Mouse (Mus musculus): ENCODE measurements around the gene H2-T23.

GRCm38 (mm10) chr17:35993675-35994074 is 39.0 kb downstream of the H2-T23 start:
- TF ChIP-seq POLR2A (IDR thresholded peaks at IDR 0.05; ENCODE audit: insufficient read length, low read depth) (no peak), MAX (IDR thresholded peaks at IDR 0.05; ENCODE audit: low read depth) (no peak), CEBPB (IDR thresholded peaks at IDR 0.05; ENCODE audit: insufficient read depth, poor library complexity, severe bottlenecking) (no peak), USF1 (IDR thresholded peaks at IDR 0.05; ENCODE audit: low read depth) (no peak), SRF (IDR thresholded peaks at IDR 0.05; ENCODE audit: control insufficient read depth, insufficient read length, low read depth) (no peak), MYOG (IDR thresholded peaks at IDR 0.05; ENCODE audit: control insufficient read depth in 1 of 3, insufficient read depth in 1 of 3, insufficient read length in 2 of 3, low read depth in 2 of 3) (peak in 2 of 3 experiments; percentile 24 to 68), TCF12 (IDR thresholded peaks at IDR 0.05; ENCODE audit: insufficient read depth, poor library complexity, severe bottlenecking) (no peak), MYOD1 (IDR thresholded peaks at IDR 0.05; ENCODE audit: control insufficient read depth in 1 of 3, insufficient read length in 2 of 3, low read depth in 2 of 3) (peak in 2 of 3 experiments; percentile 70 to 71), E2F4 (IDR thresholded peaks at IDR 0.05; ENCODE audit: insufficient read depth) (no peak), POLR2AphosphoS2 (IDR thresholded peaks at IDR 0.05; ENCODE audit: insufficient read length, low read depth) (peak; percentile 25)
